In genomic region chr3:68053538-68053937, GRCm38 (mm10) we compare ENCODE assay signal across 8 mouse cellular contexts. TPM values are rescaled to one million over a fixed set of nuclear protein-coding genes. Genes with fewer than 3 reads are reported as not detected.
DNase-seq lines count a peak whose midpoint lies in the region; ATAC-seq and TF ChIP-seq lines count a peak whose summit lies in the region.

No protein-coding gene starts in this region.

- POLR2A ChIA-PET in Patski (lab: Charles Lee): no interaction called here

- 0 out of 2 replicates have a peak, but pooled peaks cover 3% of the 10 kb centered on the region for H3K27me3 ChIP-seq in forebrain, embryonic 14.5 days (replicated peaks; ENCODE audit: control insufficient read depth, insufficient read depth, low read length)
- H3K27me3 ChIP-seq in forebrain, embryonic 10.5 days (ENCODE audit: poor library complexity, severe bottlenecking): peaks cover 9% of the 10 kb centered on the region
- H3K27me3 ChIP-seq in liver, adult 2 months (ENCODE audit: control insufficient read depth, insufficient read depth, low read length): no peaks in the 10 kb centered on the region
- H3K27me3 ChIP-seq in liver, embryonic 11.5 days (replicated peaks; ENCODE audit: control insufficient read depth, insufficient read depth, low read length): no peaks in the 10 kb centered on the region; the same call in 1 of the 2 replicates
- H3K27me3 ChIP-seq in Patski: peaks cover 35% of the 10 kb centered on the region
- H3K27me3 ChIP-seq in forebrain, embryonic 11.5 days (ENCODE audit: control insufficient read depth, insufficient read depth, low read length): no peaks in the 10 kb centered on the region; the same call in 1 of the 2 replicates

- no peaks in the 10 kb centered on the region for H3K79me2 ChIP-seq in liver, adult 2 months (ENCODE audit: control insufficient read depth, insufficient read depth, low read length)

- H3K9ac ChIP-seq in forebrain, embryonic 14.5 days (ENCODE audit: low read length): no peak overlapping the region
- H3K9ac ChIP-seq in liver, adult 2 months (ENCODE audit: low read depth, low read length): no peak overlapping the region
- no peak overlapping the region for H3K9ac ChIP-seq in liver, embryonic 11.5 days (ENCODE audit: low read depth, low read length)
- no peak overlapping the region for H3K9ac ChIP-seq in forebrain, embryonic 11.5 days (ENCODE audit: low read length)

- WGBS in forebrain, embryonic 14.5 days: 47% methylated on average over 2 of the region's 2 CpGs
- 45% methylated on average over 2 of the region's 2 CpGs for WGBS in forebrain, embryonic 10.5 days
- WGBS in liver, adult 2 months: 49% methylated on average over 2 of the region's 2 CpGs
- WGBS in liver, embryonic 11.5 days: 45% methylated on average over 2 of the region's 2 CpGs
- 47% methylated on average over 2 of the region's 2 CpGs for WGBS in forebrain, embryonic 11.5 days

- no peaks in the 10 kb centered on the region for H3K4me1 ChIP-seq in forebrain, embryonic 14.5 days (ENCODE audit: control insufficient read depth, insufficient read depth, low read length)
- H3K4me1 ChIP-seq in forebrain, embryonic 10.5 days: peaks cover 10% of the 10 kb centered on the region; the same call in 1 of the 2 replicates
- H3K4me1 ChIP-seq in liver, adult 2 months (ENCODE audit: control insufficient read depth, insufficient read depth, low read length): peaks cover 1% of the 10 kb centered on the region; the same call in 1 of the 2 replicates
- no peaks in the 10 kb centered on the region; the same call in 1 of the 2 replicates for H3K4me1 ChIP-seq in liver, embryonic 11.5 days (replicated peaks; ENCODE audit: control insufficient read depth, insufficient read depth, low read length)
- no peaks in the 10 kb centered on the region for H3K4me1 ChIP-seq in forebrain, embryonic 11.5 days (replicated peaks; ENCODE audit: control insufficient read depth, insufficient read depth, low read length)

- no peak for TF ChIP-seq POLR2A in liver, adult 2 months (IDR thresholded peaks at IDR 0.05; ENCODE audit: extremely low read depth, insufficient read depth, low read length)

- peak; percentile 71 for DNase-seq in forebrain, embryonic 14.5 days (ENCODE audit: low spot score)
- no peak for DNase-seq in forebrain, embryonic 10.5 days (ENCODE audit: extremely low spot score, low spot score)
- DNase-seq in liver, adult 2 months (ENCODE audit: extremely low read depth, low read depth, low spot score): peak; percentile 12
- no peak for DNase-seq in liver, embryonic 11.5 days (ENCODE audit: low spot score)
- no peak for DNase-seq in Patski (ENCODE audit: low read depth, low spot score)
- peak; percentile 21 for DNase-seq in lung, postnatal 10 days
- DNase-seq in forebrain, embryonic 11.5 days (ENCODE audit: low spot score): no peak

- no peaks in the 10 kb centered on the region for H3K36me3 ChIP-seq in forebrain, embryonic 14.5 days (ENCODE audit: control insufficient read depth, insufficient read depth, low read length)
- no peaks in the 10 kb centered on the region for H3K36me3 ChIP-seq in forebrain, embryonic 10.5 days (replicated peaks)
- H3K36me3 ChIP-seq in liver, adult 2 months (ENCODE audit: control insufficient read depth, insufficient read depth, low read length): no peaks in the 10 kb centered on the region
- H3K36me3 ChIP-seq in liver, embryonic 11.5 days (ENCODE audit: control insufficient read depth, insufficient read depth, low read length): no peaks in the 10 kb centered on the region
- H3K36me3 ChIP-seq in forebrain, embryonic 11.5 days (ENCODE audit: control insufficient read depth, insufficient read depth, low read length): no peaks in the 10 kb centered on the region

- no peak overlapping the region for H3K4me3 ChIP-seq in forebrain, embryonic 14.5 days (ENCODE audit: low read depth, low read length)
- no peak overlapping the region for H3K4me3 ChIP-seq in forebrain, embryonic 10.5 days
- no peak overlapping the region for H3K4me3 ChIP-seq in liver, adult 2 months (ENCODE audit: insufficient read depth, low read depth, low read length)
- H3K4me3 ChIP-seq in liver, embryonic 11.5 days (ENCODE audit: low read depth, low read length): no peak overlapping the region
- H3K4me3 ChIP-seq in forebrain, embryonic 11.5 days (ENCODE audit: low read depth, low read length): no peak overlapping the region

- CTCF ChIA-PET in Patski (lab: Charles Lee): interaction anchor here (0.6 to 6.0 kb wide), 11 partner anchors 8 to 664 kb away, joined by 3 to 46 read pairs (median 4); partner anchors contain the start of gene Schip1

- no peak overlapping the region for H3K4me2 ChIP-seq in forebrain, embryonic 14.5 days (ENCODE audit: low read length)
- H3K4me2 ChIP-seq in liver, embryonic 11.5 days: no peak overlapping the region
- H3K4me2 ChIP-seq in forebrain, embryonic 11.5 days (ENCODE audit: low read depth, low read length, severe bottlenecking): no peak overlapping the region

- no peaks in the 10 kb centered on the region for H3K9me3 ChIP-seq in forebrain, embryonic 14.5 days (replicated peaks; ENCODE audit: control insufficient read depth, low read length)
- no peaks in the 10 kb centered on the region for H3K9me3 ChIP-seq in forebrain, embryonic 10.5 days
- H3K9me3 ChIP-seq in liver, embryonic 11.5 days (ENCODE audit: control insufficient read depth, low read length): no peaks in the 10 kb centered on the region
- H3K9me3 ChIP-seq in forebrain, embryonic 11.5 days (ENCODE audit: control insufficient read depth, low read length): no peaks in the 10 kb centered on the region

- TF ChIP-seq CTCF in liver, adult 2 months (IDR thresholded peaks at IDR 0.05; ENCODE audit: low read depth, low read length): peak; percentile 41
- peak; percentile 75 for TF ChIP-seq CTCF in Patski (IDR thresholded peaks at IDR 0.05)

- in situ Hi-C loops in Patski (cut with MboI; ENCODE audit: low pct_unique_long_range_greater_than_20kb): loop anchor here (10.0 to 25.0 kb wide), 2 partner anchors 661 to 884 kb away; no protein-coding TSS in a partner anchor

- no peak overlapping the region for H3K27ac ChIP-seq in forebrain, embryonic 14.5 days (ENCODE audit: low read depth, low read length)
- H3K27ac ChIP-seq in forebrain, embryonic 10.5 days: no peak overlapping the region
- H3K27ac ChIP-seq in liver, adult 2 months (replicated peaks; ENCODE audit: insufficient read depth, low read depth, low read length): no peak overlapping the region
- H3K27ac ChIP-seq in liver, embryonic 11.5 days (ENCODE audit: low read depth, low read length): no peak overlapping the region
- no peak overlapping the region for H3K27ac ChIP-seq in forebrain, embryonic 11.5 days (ENCODE audit: low read depth, low read length)

- no peak for ATAC-seq in forebrain, embryonic 14.5 days
- ATAC-seq in liver, embryonic 11.5 days (replicated peaks; ENCODE audit: low FRiP score): no peak
- no peak for ATAC-seq in Patski
- ATAC-seq in erythroid progenitor cell, adult 5-6 weeks (replicated peaks; ENCODE audit: low FRiP score, poor library complexity, severe bottlenecking): no peak
- no peak for ATAC-seq in forebrain, embryonic 11.5 days (replicated peaks; ENCODE audit: low FRiP score)

RNA-seq across cellular contexts. Expression of gene Schip1, which starts 11.1 kb away (rescaled TPM):
- 165 and 199 TPM in 2 replicates for polyA plus RNA-seq in forebrain, embryonic 14.5 days (2014; fragmentation: Nextera tagmentation; extraction: Ambion mirVana)
- polyA plus RNA-seq in forebrain, embryonic 10.5 days (2016; fragmentation: Nextera tagmentation; extraction: Ambion mirVana): 42.1 and 48.0 TPM in 2 replicates
- 1.3 and 1.6 TPM in 2 replicates for total RNA-seq in liver, adult 2 months (2014; rRNA removed)
- 0.40 and 0.48 TPM in 2 replicates for polyA plus RNA-seq in liver, adult 2 months (2012; rRNA removed)
- polyA plus RNA-seq in liver, embryonic 11.5 days (2014; fragmentation: Nextera tagmentation; extraction: Ambion mirVana): 9.8 and 10.6 TPM in 2 replicates
- 61.6 TPM for polyA plus RNA-seq in Patski (2021)
- total RNA-seq in erythroid progenitor cell, adult 5-6 weeks (2015; ENCODE audit: low replicate concordance): 1.1 and 3.4 TPM in 2 replicates
- total RNA-seq in erythroid progenitor cell, adult 5-6 weeks (2017; ENCODE audit: low replicate concordance): 1.7 and 2.0 TPM in 2 replicates
- 72.6 and 76.9 TPM in 2 replicates for polyA plus RNA-seq in forebrain, embryonic 11.5 days (2014; fragmentation: Nextera tagmentation; extraction: Ambion mirVana)

Comparison
In these comparisons a context has a peak if more than half of its experiments do, and no peak if none do; other contexts are left out.
1. DNase-seq: peak in forebrain, embryonic 14.5 days (single experiment), liver, adult 2 months (single experiment) and lung, postnatal 10 days (single experiment); none in forebrain, embryonic 10.5 days (single experiment), liver, embryonic 11.5 days (single experiment), Patski (single experiment) and forebrain, embryonic 11.5 days (single experiment).